Mouse (Mus musculus) thymus, postnatal 4 days (tissue): ENCODE results near the gene Cdc42bpb.

Source experiments
- DNase-seq: peaks from one replicate; pipeline ENCODE4 v3.0.0; 2021

The Cdc42bpb gene

DNA sequence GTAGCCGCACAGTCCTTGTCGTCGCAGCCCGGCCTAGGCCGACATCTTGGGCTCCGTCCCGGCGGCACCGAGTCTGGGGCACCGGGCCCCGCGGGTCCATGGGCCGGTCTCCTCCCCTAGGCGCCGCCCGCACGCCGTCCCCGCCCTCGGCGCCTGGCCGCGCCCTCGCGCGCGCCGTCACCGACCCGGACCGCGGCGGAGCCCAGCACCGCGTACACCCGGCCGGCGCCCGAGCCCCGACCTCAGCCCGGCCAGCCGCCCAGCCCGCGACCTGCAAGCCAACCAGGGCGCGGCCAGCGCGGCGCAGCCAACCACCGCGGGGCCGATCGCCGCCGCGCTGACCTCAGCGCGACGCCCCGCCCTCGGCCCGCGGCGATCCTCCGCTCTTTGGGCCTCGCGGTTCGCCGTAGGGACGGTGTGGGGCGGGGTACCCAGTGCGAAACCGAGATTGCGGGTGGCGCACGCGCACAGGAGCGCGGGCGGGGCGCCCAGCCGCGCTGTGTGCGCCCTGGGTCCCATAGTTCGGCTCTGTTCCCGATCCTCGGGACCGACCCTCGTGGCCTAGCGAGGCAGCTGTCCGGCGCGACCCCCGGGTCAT, at the start of gene Cdc42bpb:
TSS of gene Cdc42bpb (minus strand) at position 343 of the 598 bp plus-strand sequence.
- DNase-seq, result peak; percentile 56

DNA sequence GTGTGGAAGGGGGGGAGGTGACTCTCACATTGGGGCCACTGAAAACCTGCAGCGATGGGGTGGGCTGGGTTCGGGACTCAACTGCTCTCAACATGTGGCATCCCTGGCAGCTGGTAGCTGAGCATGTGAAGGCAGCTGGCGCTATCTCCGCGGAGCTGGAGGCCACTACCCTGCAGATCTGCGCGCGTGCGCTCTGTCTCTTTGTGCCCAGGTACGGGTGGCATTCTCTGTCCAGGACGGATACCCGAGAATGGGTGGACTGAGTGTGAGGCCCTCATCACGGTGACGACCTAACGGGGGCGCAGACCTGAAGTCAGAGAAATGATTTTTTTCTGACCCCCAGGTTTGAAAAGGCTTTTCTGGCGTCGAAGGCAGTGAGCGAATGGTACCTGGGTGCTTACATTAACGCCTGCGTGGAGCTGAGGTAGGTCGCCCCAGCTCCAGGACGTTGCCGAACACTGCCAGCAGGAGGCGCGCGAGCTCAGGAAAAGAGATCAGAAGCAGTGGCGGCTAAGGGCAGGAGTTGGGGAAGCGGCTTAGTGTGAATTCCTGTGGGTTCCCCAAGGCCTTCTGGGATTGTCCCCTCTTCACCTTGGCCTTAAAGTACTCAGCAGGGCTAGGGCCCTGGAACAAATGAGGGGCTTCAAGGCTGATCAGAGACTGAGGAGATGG, 48.4 kb upstream of the Cdc42bpb start:
- peak; percentile 97 for DNase-seq

DNA sequence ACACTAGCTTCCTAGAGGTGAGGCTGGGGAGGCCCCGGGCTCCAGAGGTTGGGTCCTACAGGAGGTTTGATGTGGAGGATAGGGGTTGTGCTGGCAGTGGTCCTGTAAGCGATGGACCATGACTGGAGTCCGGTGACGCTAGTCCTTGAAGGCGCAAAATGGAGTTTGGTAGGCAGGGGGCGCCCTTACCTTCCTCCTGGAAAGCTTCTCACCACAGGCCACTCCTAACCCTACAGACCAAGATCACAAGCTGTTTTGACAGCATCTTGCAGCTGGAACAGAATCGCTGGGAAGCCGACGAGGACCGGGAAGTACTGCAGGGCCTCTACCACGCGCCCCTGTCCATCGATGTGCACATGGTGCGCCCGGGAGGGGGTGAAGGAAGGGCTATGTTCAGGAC, 47.7 kb upstream of the Cdc42bpb start:
- peak; percentile 88 for DNase-seq

DNA sequence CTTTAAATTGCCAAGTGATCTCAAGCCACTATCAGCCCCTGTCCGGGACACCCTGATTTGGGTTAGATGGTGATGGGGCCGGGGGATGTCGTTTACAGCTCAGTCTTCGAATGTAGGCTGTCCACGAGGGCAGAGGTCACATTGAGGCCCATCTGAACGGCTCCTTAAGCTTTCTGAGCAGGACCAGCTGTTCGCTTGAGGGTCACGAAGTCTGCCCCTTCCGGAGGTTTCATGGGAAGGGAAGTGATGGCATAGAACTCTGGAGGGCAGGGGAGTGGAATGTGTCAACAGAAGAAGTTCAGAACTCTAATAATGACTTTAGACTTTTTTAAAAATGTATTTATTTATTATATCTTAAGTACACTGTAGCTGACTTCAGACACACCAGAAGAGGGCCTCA, 47.0 kb upstream of the Cdc42bpb start:
- no peak for DNase-seq

DNA sequence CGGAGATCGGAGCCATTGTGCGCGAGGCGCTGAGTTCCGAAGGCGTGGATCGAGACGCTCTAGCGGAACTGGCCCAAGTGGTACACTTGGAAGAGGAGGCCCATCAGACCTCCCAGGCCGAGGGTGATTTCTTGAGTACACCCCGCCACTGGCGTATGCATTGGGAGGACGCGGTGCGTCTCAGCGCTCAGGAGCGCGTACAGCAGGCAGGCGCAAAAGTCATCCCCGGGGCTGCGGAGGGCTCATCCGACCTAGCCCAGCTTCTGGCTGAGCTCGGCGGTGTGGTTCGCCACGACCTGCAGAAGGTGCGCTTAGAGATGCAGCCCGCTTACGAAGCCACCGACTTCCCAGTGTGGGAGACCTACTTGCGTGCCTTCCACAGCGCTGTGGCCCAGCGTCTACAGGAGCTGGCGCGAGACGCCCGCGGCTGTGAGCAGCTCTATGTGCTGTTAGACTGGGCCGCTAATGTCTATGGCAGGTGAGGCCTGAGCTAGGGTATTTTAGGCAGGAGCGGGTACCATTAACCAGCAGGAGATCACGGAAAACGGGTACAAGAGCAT, 46.1 kb upstream of the Cdc42bpb start:
- no peak for DNase-seq

DNA sequence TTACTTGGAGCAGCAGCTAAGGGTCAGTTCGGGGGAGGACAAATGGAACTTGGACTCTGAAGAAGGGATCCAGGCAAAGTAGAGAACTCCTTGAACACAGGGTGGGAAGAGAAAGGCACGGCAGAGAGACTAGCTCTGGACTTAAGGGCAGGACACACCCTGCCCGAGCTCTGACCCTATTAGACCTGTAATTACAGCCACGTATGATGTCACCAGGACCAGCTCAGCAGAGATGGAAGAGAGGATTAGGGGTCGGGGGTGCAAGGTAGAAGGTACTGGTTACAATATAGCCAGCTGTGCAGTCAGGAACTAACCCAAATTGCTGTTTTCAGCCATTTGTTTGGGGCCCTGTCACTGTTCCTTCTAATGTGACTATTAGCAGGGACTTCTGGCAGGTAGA, 45.3 kb upstream of the Cdc42bpb start:
- no peak for DNase-seq

DNA sequence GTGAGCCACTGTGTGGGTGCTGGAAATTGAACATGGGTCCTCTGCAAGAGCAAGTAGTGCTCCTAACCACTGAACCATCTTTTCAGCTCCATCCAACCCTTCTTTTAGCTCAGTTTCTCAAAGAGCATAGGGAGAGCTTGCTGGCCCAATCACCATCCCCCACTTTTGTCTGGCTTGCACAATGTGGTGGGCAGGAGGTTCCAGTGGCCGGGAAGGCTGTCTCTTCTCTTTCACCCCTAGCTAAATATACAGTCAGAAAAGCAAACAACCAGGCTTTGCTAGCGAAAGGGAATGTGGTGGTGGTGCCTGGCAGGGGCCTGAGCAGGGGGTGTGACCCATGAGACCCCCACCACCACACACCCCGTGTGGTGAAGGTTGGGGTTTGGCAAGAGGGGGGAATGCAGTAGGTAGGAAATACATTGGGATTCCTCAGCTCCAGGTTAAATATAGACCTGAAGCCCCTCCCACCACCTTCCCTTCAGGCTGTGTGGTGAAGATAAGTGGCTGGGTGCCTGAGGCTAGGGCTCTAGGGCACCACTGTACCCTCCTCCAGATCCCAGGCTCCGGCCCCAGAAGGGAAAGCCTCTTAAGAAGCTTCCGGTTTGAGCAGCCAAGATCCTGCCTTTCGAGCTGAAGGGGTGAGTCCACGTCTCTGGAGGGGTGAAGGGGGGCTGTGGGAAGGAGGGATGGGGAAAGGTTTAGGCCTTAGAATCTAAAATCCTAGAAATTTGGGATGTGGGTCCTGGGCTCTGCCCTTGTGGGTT, 43.6 kb upstream of the Cdc42bpb start:
- no peak for DNase-seq

DNA sequence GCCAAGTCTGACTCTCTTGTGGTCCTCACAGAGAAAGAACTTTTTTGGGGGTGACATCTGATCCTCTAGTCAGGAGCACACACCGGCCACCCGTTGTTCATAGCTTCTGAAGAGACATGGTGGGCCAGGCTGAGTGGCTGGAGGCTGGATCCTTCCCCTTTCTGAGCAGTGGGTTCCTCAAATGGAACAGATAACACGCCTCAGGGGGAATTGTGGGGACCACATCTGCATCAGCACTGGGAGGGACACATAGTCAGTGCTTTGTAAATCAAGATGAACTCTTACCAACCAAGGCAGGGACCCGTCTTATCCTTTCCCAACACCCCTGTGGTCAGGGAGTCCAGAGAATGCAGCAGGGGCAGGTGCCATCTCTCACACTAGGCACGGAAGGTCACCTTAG, 42.4 kb upstream of the Cdc42bpb start:
- DNase-seq, result no peak

DNA sequence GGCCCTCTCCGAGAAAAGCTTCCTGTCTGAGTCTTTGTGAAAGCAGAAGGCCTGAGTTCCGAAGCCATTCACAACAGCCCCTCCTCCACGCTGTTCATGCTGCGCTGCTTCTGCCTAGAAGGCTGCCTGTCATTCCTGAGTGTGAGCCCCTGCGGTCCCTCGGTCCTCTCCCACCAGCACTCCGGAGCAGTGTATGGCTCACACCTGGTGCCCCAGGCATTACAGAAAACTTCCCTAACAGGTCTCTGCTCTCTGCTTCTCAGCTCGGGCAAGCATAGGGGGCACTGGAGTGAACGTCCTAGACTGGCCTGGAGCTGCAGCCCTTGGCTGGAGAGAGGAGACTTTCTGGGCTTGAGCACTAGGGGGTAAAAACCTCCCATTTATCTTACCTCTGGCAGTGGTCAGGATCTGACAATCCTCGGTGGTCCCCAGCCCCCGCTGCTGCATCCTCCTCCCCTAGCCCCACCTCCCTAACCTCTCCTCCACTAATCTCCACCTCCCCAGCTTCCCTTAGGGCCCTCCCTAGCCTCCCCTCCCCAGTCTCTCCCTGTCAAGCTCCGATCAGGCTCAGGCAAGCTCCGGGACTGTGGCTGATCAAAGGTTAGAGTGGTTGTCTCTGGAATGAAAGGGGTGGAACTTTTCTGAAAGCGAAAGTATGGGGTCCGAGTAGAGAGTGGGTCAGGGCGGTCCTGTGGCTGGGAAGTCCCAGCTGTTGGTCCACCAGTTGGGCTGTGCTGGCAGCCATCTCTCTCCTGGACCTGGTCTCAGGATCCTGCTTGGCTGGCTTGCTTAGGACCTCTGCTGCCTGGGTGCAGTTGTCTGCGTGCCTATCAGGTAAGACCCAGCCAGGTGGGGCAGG, 39.6 kb upstream of the Cdc42bpb start, which contains the start of gene Exoc3l4:
TSS of gene Exoc3l4 (plus strand) at position 97 of the 859 bp plus-strand sequence.
- peak; percentile 24 for DNase-seq

DNA sequence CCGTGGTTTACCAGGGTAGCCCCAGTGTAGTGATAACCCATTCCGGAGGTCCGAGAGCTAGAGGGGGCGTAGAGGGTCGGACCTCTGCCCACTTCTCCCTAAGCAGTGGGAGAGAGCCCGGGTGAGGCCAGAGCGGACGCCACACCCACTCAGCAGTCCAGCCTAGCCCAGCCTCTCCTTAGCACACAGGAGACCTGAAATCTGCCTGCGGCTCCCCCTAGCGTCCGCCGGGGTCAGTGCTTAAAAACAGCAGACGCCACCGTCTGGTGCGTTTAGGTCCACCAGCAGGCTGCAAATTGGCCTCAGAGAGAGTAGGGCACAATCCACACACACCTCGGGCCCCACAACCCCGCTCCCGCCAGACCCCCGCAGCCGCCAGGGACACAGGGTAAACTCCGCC, 35.8 kb upstream of the Cdc42bpb start:
- peak; percentile 90 for DNase-seq

DNA sequence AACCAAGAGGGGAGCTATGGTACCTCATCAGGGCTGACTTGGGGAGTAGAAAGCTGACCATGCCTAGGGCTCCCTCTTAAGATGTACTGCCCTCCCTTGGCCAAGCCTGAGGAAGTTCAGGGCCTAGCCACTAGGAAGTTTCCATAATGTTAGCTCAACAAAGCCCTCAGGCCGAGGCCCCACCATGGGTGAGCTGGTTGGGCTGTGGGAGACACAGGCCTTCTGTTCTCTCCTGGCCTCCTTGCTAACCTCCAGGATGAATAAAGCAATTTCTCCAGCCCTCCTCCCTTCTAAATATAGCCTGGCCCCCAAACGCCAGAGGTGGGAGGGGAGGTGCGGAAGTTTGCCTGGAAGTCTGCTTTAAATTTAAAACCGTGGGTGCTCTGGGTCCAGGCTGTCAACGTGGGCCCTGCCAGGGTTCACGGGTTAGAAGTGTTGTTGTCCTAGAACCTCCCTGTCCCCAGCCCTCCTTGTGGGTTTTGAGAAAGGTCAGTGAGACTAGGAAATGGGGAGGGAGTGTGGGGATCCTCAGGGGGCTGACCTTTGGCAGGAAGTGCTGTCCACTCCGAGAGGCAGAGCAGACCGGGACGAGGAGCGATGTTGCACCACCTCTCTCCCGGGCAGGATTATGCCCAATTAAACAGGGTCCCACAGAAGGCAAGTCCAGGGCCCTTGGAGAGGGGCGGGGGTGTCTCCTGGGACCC, 35.2 kb upstream of the Cdc42bpb start:
- DNase-seq, result no peak

DNA sequence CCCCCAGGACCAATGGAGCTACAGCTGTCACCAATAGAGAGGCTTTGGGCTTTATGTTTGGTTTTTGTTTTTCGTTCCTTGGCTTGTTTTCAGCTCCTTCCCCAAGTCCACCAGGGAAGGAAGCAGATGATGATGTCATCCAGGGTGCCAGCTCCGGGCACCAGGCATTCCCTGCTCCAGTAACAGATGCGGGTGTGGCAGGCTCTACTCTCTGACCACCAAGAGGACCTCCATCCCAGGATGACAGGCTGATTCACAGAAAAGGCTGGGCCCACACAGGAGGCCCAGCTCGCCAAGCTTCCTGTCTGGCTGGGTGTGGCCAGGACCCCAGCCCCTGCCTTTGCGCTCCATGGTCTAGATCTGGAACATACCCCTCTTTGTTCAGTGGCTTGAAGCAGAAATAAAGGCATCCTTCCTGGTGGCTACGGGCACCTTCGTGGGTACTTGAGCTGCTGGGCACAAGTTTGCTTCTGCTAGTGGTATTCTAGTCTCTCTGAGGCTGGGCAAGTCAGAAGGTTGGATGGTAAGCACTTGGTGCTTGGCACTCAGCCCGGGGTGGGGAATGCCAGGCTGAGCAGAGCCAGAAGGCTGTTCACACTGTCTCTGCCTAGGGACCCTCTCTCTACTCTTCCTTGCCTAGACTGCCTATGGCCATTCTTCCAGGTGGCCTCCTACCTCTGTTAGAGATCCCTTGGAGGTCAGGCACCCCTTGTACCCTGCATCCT, 34.3 kb upstream of the Cdc42bpb start:
- DNase-seq, result no peak

DNA sequence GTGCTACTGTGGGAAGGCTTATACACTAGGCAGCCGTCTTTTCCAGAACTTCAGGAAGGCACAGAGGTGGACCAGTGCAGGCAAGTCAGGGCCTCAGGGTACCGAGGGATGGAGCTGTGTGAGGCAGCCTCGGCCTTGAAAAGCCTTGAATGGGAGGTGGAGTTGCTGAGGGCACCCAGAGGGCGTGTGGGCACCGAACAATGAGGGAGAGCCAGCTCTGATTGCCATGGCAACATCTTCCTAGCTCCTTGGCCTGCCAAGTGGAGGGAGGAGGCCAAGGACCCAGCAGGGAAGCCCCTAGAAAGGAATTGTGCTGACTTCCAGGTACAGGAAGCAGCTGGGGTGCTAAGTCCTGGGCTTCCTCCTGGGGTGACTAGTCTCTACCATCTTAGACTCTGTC, 32.1 kb upstream of the Cdc42bpb start:
- no peak for DNase-seq

DNA sequence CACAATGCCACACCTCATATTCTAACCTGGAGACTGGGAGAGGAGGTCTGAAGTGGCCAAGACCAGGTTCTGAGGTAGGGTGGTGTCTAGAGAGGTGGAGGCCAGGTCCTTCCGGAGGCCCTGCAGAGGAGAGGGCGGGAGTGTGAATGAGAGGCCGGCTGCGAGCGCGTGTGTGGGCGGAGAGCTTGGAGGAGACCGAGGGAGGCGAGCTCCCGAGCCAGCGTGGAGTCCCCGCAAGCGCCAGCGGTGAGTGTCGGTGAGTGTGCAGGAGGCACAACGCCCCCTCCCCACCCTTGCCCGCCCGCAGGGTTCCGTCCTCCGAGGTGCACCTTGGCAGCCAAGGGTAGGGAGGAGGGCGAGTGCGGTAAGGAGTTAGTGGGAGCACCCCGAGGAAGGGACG, 29.1 kb upstream of the Cdc42bpb start, which contains the start of gene Lbhd2:
TSS of gene Lbhd2 (plus strand) at position 188 of the 400 bp plus-strand sequence.
- DNase-seq, result peak; percentile 43

DNA sequence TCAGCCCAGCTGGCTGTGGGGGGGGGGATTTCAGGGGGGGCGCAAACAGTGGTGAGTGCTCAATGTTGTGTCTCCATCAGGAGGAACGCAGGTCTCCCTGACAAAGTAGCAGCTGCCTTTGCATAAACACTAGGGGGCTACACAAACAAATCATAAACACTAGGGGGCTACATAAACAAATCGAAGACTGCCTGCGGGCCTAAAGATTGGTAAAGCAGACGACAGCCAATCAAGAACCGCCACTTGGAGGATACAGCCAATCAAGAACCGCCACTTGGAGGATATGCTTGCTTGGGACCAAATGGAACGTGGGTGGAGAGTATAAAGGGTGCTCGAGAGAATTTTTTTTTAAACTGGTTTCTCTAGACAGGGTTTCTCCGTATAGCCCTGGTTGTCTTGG, 27.4 kb upstream of the Cdc42bpb start:
- DNase-seq, result no peak

DNA sequence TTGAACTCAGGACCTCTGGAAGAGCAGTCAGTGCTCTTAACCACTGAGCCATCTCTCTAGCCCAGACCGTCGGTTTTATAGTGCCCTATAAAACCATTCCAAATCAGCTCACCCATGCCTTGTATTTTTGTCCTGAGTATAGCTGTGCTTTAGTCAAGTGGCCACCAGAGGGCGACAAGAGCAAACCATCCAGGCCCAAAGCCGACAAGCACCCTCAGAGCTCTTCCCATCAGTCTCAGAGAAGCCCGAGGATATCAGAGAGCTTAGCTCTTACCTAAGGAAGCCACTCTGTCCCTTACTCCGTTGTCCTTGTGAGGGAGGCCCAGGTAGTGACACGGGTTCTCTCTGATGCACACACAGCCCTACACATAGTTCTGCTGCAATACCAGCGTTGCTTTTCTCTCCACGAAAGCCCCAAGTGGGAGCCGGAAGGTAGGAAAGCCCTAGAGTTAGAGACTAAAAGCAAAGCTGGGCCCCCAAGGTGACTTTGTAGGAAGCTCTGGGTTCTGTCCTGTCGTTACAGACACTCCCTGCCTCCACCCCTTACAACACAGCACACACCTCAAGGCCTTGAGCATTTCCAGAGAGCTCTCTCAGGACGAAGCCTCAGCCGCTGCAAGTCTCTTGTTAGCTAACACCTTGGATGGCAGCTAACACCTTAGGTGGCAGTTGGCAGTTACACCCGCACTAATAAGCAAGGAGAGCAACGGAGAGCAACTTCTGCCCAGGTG, 24.1 kb upstream of the Cdc42bpb start:
- DNase-seq, result peak; percentile 81

DNA sequence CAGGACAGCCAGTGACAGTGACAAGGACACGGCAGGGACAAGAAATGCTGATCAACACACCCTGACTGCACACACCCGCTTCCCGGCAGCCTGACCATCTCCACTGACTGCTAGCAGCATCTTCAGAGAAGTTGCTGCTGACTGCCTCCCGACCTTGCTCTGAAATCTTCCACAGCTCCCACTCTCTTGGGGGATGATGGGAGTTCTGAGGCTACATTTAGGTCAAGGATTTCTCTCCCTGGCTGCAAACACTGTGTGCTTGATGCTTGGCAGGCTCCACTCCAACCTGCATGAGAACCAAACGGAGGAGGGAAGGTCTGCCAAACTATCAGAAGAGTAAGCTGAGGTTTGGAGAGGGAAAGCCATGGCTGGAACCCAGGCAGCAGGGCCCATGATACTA, 19.5 kb upstream of the Cdc42bpb start:
- no peak for DNase-seq

DNA sequence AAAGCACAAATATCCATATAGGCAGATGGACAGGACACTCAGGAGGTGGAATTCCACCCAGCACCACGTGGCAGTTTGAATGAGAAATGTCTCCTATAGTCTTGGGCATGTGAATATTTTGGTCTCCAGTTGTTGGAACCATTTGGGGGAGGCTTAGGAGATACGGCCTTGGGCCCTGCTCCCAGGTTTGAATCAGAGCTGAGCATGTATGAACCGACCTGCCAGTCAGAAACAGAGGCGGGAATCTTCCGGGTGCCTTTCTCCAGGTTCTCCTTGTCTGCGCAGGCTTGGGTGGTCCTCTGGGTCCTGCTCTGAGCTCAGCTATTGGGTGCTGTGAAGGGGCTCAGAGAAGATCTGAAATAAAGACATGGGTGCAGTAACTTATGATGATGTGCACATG, 16.5 kb upstream of the Cdc42bpb start:
- no peak for DNase-seq

DNA sequence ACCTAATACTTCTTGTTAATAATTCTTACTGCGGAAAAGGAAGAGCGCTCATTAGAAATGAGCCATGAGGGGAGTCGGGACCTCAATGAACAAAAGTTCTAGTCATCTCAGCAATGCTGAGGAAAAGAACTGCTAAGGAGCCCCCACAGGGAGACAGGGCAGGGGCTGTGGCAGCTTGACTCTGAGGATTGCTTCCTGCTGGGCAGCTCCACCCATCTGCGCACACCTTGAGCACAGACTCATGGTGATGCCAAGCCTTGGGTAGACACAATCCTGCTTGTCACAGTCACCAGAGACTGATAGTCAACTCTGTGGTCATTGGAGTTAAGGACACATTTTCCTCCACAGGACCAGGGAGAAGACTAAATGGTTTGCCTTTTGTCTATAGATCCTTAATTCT, 9.6 kb upstream of the Cdc42bpb start:
- no peak for DNase-seq

DNA sequence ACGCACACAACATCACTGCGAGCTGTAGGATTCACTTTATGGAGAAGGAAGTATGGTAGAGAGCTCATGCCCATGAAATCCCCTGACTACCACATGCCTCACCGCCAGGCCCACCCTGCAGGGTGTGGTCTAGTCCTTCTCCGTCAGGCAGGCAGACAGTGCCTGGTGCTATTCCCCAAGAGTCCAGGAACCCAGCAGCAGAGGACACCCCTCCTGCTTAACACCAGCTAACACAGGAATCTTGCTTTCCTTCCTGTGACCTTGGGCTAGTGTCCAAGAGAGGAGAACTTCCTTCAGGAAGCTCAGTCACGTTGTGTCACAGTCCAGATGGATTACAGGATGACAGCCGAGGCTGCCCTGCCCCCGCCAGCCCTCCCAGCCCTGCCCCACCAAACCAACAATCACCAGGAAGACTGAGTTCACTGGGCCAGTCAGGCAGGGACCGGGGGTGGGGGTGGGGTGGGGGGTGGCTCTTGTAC, 9.2 kb upstream of the Cdc42bpb start:
- DNase-seq, result no peak
